17 mouse cellular contexts compared by ENCODE assay signal in the genomic region with DNA sequence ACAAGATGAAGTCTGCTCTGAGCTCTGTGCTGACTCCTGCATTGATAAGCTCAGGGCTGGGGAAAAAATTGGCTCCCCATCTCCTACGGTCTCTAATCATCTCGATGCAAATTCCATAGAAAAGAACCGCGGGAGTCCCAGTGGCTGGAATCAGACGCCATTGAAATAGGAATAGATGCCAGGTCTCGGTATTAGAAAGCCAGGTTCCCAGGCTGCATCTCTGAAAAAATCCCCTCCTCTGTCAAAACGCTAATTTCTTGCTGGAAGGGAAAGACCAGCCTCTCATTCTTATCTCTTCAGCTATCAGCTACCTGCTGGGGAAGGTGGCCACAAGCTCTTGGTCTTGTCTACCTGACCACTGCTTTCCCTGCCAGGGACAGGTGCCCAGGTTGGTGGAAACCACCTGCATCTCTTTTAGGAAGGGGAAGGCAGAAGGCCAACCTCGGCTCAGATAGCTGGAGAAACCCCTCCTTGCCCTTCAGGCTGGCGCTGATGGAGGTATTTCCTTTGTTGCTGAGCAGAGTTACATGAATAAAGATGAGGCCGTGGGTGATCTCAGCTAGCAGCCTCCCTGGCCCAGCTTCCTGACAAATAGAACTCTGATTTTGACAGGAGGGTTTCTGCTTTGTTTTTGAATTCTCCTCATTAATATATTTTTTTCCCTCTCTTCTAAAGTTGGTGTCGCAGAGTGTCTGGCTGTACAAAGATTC.
DNase-seq lines count a peak whose midpoint lies in the region; ATAC-seq and TF ChIP-seq lines count a peak whose summit lies in the region.
"Had no signal": no experiment of that assay in that cellular context is flagged by ENCODE, and none has a peak within 500 bp of the region (broad histone marks: within the 10 kb centered on the region; RNA-seq: fewer than 3 reads in every experiment).

No protein-coding gene starts in this region.

- H3K4me2 ChIP-seq in hindbrain, postnatal 0 days (ENCODE audit: low read depth, low read length), result no peak overlapping the region
- H3K4me2 ChIP-seq in forebrain, postnatal 0 days (ENCODE audit: low read depth), result no peak overlapping the region
- H3K4me2 ChIP-seq in midbrain, embryonic 11.5 days, result peak overlapping the region; percentile 22; the same call in 1 of the 2 replicates
- H3K4me2 ChIP-seq in kidney, embryonic 14.5 days (replicated peaks; ENCODE audit: low read depth, low read length), result no peak overlapping the region
- H3K4me2 ChIP-seq: embryonic facial prominence, embryonic 15.5 days; heart, embryonic 13.5 days; intestine, embryonic 15.5 days; lung, embryonic 14.5 days had no signal

- no peak for TF ChIP-seq CTCF in hindbrain, postnatal 0 days (IDR thresholded peaks at IDR 0.05; ENCODE audit: low read depth)
- no peak for TF ChIP-seq CTCF in forebrain, postnatal 0 days (IDR thresholded peaks at IDR 0.05; ENCODE audit: low read depth)

- peak; percentile 28 for DNase-seq in hindbrain, embryonic 10.5 days (ENCODE audit: low spot score)
- no peak for DNase-seq in hindbrain, postnatal 0 days (ENCODE audit: low spot score)
- DNase-seq in forebrain, postnatal 0 days, result no peak
- DNase-seq in midbrain, embryonic 11.5 days (ENCODE audit: low spot score, missing footprints), result peak; percentile 81
- no peak for DNase-seq in gastrocnemius, postnatal 25 days
- DNase-seq in left cerebral cortex, adult 9 months (ENCODE audit: low spot score in 2 of 2), result no peak
- DNase-seq: adrenal gland, postnatal 10 days; cerebellum, adult 2 months; heart, postnatal 36 days; liver; lung, embryonic 14.5 days; thymus, adult 18-20 months had no signal

- 24% methylated on average over 11 of the region's 11 CpGs for WGBS in hindbrain, embryonic 10.5 days
- WGBS in hindbrain, postnatal 0 days, result 15% methylated on average over 11 of the region's 11 CpGs
- 8% methylated on average over 11 of the region's 11 CpGs for WGBS in forebrain, postnatal 0 days
- WGBS in midbrain, embryonic 11.5 days, result 17% methylated on average over 11 of the region's 11 CpGs
- WGBS in kidney, embryonic 14.5 days, result 58% methylated on average over 11 of the region's 11 CpGs

- no peak for ATAC-seq in hindbrain, postnatal 0 days
- no peak for ATAC-seq in forebrain, postnatal 0 days
- ATAC-seq in midbrain, embryonic 11.5 days (ENCODE audit: low FRiP score), result no peak
- no peak for ATAC-seq in kidney, embryonic 14.5 days (ENCODE audit: low FRiP score, low TSS enrichment)
- ATAC-seq: intestine, embryonic 15.5 days had no signal

- H3K9me3 ChIP-seq in hindbrain, embryonic 10.5 days, result no peaks in the 10 kb centered on the region
- H3K9me3 ChIP-seq in hindbrain, postnatal 0 days (ENCODE audit: low read length), result no peaks in the 10 kb centered on the region
- no peaks in the 10 kb centered on the region for H3K9me3 ChIP-seq in forebrain, postnatal 0 days (ENCODE audit: low read length)
- no peaks in the 10 kb centered on the region for H3K9me3 ChIP-seq in midbrain, embryonic 11.5 days (ENCODE audit: control insufficient read depth, low read length)
- H3K9me3 ChIP-seq in kidney, embryonic 14.5 days (ENCODE audit: control insufficient read depth, low read length), result 0 out of 2 replicates have a peak, but pooled peaks cover 3% of the 10 kb centered on the region
- H3K9me3 ChIP-seq: embryonic facial prominence, embryonic 15.5 days; intestine, embryonic 15.5 days had no signal

- no peak overlapping the region for H3K9ac ChIP-seq in hindbrain, postnatal 0 days (replicated peaks; ENCODE audit: low read length)
- no peak overlapping the region for H3K9ac ChIP-seq in forebrain, postnatal 0 days
- 0 out of 2 replicates have a peak overlapping the region, but pooled peaks have one; percentile 1 for H3K9ac ChIP-seq in midbrain, embryonic 11.5 days (ENCODE audit: low read length)
- H3K9ac ChIP-seq in kidney, embryonic 14.5 days (ENCODE audit: low read depth, low read length), result no peak overlapping the region
- H3K9ac ChIP-seq: embryonic facial prominence, embryonic 15.5 days; heart, embryonic 13.5 days; intestine, embryonic 15.5 days; lung, embryonic 14.5 days had no signal

- H3K4me3 ChIP-seq in hindbrain, embryonic 10.5 days, result no peak overlapping the region
- no peak overlapping the region for H3K4me3 ChIP-seq in hindbrain, postnatal 0 days (ENCODE audit: low read length)
- H3K4me3 ChIP-seq in forebrain, postnatal 0 days (ENCODE audit: low read depth, low read length), result no peak overlapping the region
- no peak overlapping the region for H3K4me3 ChIP-seq in midbrain, embryonic 11.5 days (ENCODE audit: low read depth, low read length)
- H3K4me3 ChIP-seq in kidney, embryonic 14.5 days (ENCODE audit: low read length), result no peak overlapping the region
- H3K4me3 ChIP-seq: embryonic facial prominence, embryonic 15.5 days; heart, embryonic 13.5 days; intestine, embryonic 15.5 days; myocyte had no signal

- H3K27ac ChIP-seq in hindbrain, embryonic 10.5 days, result peak overlapping the region; percentile 62; the same call in 1 of the 2 replicates
- no peak overlapping the region for H3K27ac ChIP-seq in hindbrain, postnatal 0 days
- 0 out of 2 replicates have a peak overlapping the region, but pooled peaks have one; percentile 40 for H3K27ac ChIP-seq in forebrain, postnatal 0 days (ENCODE audit: low read depth, low read length)
- H3K27ac ChIP-seq in midbrain, embryonic 11.5 days (ENCODE audit: low read depth, low read length), result peak overlapping the region; percentile 48; the same call in 1 of the 2 replicates
- H3K27ac ChIP-seq in kidney, embryonic 14.5 days (ENCODE audit: low read depth, low read length), result no peak overlapping the region
- H3K27ac ChIP-seq: embryonic facial prominence, embryonic 15.5 days; heart, embryonic 13.5 days; intestine, embryonic 15.5 days had no signal

- peaks cover 11% of the 10 kb centered on the region for H3K4me1 ChIP-seq in hindbrain, embryonic 10.5 days (replicated peaks)
- peaks cover 5% of the 10 kb centered on the region; the same call in 1 of the 2 replicates for H3K4me1 ChIP-seq in hindbrain, postnatal 0 days (ENCODE audit: insufficient read depth, low read length)
- no peaks in the 10 kb centered on the region for H3K4me1 ChIP-seq in forebrain, postnatal 0 days (ENCODE audit: insufficient read depth)
- peaks cover 4% of the 10 kb centered on the region; the same call in 1 of the 2 replicates for H3K4me1 ChIP-seq in midbrain, embryonic 11.5 days (ENCODE audit: control insufficient read depth, insufficient read depth, low read length)
- no peaks in the 10 kb centered on the region for H3K4me1 ChIP-seq in kidney, embryonic 14.5 days (ENCODE audit: control insufficient read depth, insufficient read depth, low read length)
- H3K4me1 ChIP-seq: embryonic facial prominence, embryonic 15.5 days; heart, embryonic 13.5 days; intestine, embryonic 15.5 days had no signal

- H3K36me3 ChIP-seq in hindbrain, embryonic 10.5 days, result no peaks in the 10 kb centered on the region
- no peaks in the 10 kb centered on the region for H3K36me3 ChIP-seq in hindbrain, postnatal 0 days (ENCODE audit: insufficient read depth, low read length)
- no peaks in the 10 kb centered on the region for H3K36me3 ChIP-seq in forebrain, postnatal 0 days (ENCODE audit: insufficient read depth)
- no peaks in the 10 kb centered on the region for H3K36me3 ChIP-seq in midbrain, embryonic 11.5 days (ENCODE audit: control insufficient read depth, insufficient read depth, low read length)
- H3K36me3 ChIP-seq in kidney, embryonic 14.5 days (ENCODE audit: control insufficient read depth, insufficient read depth, low read length), result no peaks in the 10 kb centered on the region
- H3K36me3 ChIP-seq: embryonic facial prominence, embryonic 15.5 days; heart, embryonic 13.5 days; intestine, embryonic 15.5 days had no signal

- no peaks in the 10 kb centered on the region for H3K27me3 ChIP-seq in hindbrain, embryonic 10.5 days (ENCODE audit: insufficient read depth, poor library complexity, severe bottlenecking)
- no peaks in the 10 kb centered on the region for H3K27me3 ChIP-seq in hindbrain, postnatal 0 days (ENCODE audit: insufficient read depth, low read length)
- H3K27me3 ChIP-seq in forebrain, postnatal 0 days (ENCODE audit: insufficient read depth, low read length), result no peaks in the 10 kb centered on the region
- H3K27me3 ChIP-seq in midbrain, embryonic 11.5 days (ENCODE audit: control insufficient read depth, insufficient read depth, low read length), result no peaks in the 10 kb centered on the region
- H3K27me3 ChIP-seq in kidney, embryonic 14.5 days (ENCODE audit: control insufficient read depth, insufficient read depth, low read length), result no peaks in the 10 kb centered on the region
- H3K27me3 ChIP-seq: embryonic facial prominence, embryonic 15.5 days; heart, embryonic 13.5 days; intestine, embryonic 15.5 days had no signal

Comparison
In these comparisons a context has a peak if more than half of its experiments do, and no peak if none do; other contexts are left out.
1. DNase-seq: peak in hindbrain, embryonic 10.5 days (single experiment) and midbrain, embryonic 11.5 days (single experiment); none in hindbrain, postnatal 0 days (single experiment), forebrain, postnatal 0 days (single experiment), gastrocnemius, postnatal 25 days (single experiment) and left cerebral cortex, adult 9 months (0 of 2).
2. H3K27ac ChIP-seq: peak in hindbrain, embryonic 10.5 days (single experiment), forebrain, postnatal 0 days (single experiment) and midbrain, embryonic 11.5 days (single experiment); none in hindbrain, postnatal 0 days (single experiment) and kidney, embryonic 14.5 days (single experiment).